Mouse (Mus musculus) brain, adult 10 weeks (tissue): ENCODE results near the gene Gpr135. TPM values are rescaled to one million over a fixed set of nuclear protein-coding genes. Genes with fewer than 3 reads are reported as not detected.

Experiments
- polyA plus RNA-seq: library from polyadenylated mRNA; stranded (reverse); fragments of 350-450 nt; fragmentation: Illumina TruSeq; extraction: RNeasy Lipid Tissue Mini Kit (QIAGEN cat#74804); gene quantifications from one replicate; pipeline ENCODE4 v1.2.3, GENCODE M21; 2015; ENCODE audit warnings: low read depth, low replicate concordance

Gpr135 gene
- 11.8 TPM for polyA plus RNA-seq

DNA sequence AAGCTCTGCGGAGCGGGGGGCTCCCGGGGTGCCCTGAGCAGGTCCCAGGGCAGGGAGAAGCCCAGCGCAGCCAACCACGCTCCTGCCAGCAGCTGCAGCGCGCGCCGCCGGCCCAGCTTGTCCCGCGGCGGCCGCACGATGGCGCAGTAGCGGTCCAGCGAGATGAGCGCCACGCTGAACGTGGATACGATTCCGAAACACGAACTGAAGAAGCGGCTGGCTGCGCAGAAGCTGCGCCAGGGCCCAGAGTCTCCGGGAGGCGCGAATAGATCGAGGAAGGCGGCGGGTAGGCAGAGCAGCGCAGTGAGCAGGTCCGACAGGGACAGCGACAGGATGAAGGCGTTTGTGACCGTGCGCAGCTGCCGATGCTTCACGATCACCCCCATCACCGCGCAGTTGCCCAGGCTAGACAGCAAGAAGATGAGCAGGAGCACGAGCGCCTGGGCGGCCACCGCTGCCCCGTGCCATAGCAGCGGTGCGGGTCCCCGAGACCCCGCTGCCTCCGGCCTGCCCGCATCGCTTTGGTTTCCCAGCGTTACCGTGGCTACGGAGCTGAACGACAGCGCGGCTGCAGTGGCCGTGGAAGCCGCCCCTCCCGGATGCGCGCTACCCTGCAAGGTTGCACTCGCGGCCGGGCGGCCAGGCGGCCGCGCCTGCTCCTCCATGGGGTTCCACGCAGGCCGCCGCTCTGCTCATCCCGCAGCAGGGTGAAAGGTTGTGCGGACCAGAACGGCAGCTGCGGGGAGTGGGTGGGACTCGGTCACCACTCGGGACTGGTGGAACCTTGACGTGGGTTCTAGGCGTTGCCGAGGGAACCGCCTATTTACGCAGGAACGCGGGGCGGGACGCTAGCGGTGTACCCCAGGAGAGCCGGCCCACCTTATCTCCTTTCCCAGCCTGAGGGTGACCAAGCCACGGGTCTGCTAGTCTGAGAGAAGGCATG is at the start of gene Gpr135:
TSS of gene Gpr135 (minus strand) at position 799 of the 943 bp plus-strand sequence.

DNA sequence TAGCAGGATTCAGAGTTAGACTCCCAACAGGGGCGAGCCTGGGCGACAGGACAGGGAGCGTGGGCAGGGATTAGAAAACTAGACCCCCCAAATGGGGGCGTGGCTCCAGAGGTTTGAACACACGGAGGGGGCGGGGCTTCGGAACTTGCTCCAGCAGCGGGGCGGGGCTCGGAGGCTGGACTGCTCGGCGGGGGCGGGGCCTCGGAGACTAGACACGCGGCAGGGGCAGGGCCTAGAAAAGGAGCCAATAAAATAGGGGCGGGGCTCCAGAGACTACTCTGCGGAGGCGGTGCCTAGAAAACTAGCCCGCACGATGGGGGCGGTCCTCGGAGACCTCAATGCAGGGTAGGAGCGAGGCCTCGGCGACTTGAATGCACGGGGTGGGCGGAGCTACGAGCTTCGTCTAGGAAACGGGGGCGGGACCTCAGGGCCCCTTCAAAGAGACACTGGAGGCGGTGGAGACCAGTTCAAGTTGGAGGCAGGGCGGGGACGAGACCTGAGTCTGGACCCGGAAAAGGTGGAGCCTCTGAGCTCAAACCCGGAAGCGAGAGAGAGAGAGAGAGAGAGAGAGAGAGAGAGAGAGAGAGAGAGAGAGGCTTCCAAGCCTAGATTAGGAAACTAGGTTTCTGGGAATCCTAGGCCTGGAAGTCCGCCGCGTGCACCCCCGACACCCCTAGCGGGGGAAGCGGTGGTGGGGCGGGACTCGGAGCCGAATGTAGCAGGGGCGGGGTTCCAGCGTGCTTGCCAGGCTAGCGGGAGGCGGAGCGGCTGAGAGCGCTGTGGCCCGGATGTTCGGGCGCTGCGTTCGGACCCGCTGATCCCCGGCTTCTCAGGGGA is 14.6 kb upstream of the Gpr135 start, which contains the start of the genes L3hypdh and Jkamp:
TSS of gene L3hypdh (minus strand) at position 111 of the 837 bp plus-strand sequence.
TSS of gene Jkamp (plus strand) at position 261 of the 837 bp plus-strand sequence.

Other genes starting within 250 kb of the Gpr135 start
- gene Daam1, start 240.0 kb downstream of the Gpr135 start, polyA plus RNA-seq, result 32.5 TPM
- gene L3hypdh, start 14.3 kb upstream of the Gpr135 start, polyA plus RNA-seq, result 3.1 TPM
- 83.7 TPM for gene Jkamp, start 14.5 kb upstream of the Gpr135 start, polyA plus RNA-seq
- not detected for gene Ccdc175, start 113.9 kb upstream of the Gpr135 start, polyA plus RNA-seq